Mouse (Mus musculus): ENCODE measurements around the gene Mansc4.

Gene Mansc4

DNA sequence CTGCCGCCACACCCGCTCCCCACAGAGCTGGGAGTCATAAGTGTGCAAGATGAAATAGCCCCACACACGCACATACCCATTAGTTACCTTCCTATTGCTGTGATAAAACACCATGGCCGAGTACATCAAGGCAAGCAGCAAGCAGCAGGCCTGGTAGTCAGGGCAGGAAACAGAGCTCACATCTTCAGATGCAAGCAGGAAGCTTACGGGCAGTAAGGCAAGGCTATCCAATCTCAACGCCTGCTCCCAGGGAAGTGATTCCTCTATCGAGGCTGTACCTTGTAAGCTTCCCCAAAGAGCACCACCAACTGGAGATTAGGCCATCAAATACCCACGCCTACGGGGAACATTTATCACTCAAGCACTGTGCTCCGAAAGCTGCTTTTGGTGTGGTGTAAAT, 6.9 kb downstream of the Mansc4 start:
- no peak for DNase-seq (ENCODE audit: low spot score in 2 of 2)

DNA sequence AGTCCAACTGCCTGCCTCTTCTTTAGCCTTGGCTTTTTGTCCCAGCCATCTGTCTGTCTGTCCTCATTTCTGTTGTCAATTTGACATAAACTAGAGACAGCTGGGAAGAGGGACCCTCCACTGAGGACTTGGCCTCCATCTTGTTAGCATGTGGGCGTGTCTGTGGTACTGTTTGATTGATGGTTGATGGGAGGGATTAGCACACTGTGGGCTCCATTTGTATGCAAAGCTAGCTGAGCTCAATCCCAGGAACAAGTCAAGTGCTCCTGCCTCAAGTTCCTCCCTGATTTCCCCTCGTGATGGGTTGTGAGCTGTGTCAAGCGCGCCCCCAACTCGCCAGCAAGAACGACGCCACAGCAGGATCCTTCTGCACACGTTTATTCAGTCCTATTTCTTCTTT, 10.0 kb downstream of the Mansc4 start:
- no peak for DNase-seq (ENCODE audit: low spot score in 2 of 2)

- no peak for DNase-seq (ENCODE audit: low spot score in 2 of 2)
These were observed 10.9 kb downstream of the Mansc4 start for GRCm38 (mm10) chr6:147075808-147076387.

- DNase-seq (ENCODE audit: low spot score in 2 of 2): no peak
These were observed 21.9 kb downstream of the Mansc4 start for GRCm38 (mm10) chr6:147064944-147065261.

- DNase-seq (ENCODE audit: low spot score in 2 of 2): no peak
These were observed 22.4 kb downstream of the Mansc4 start for GRCm38 (mm10) chr6:147064226-147064943.

DNA sequence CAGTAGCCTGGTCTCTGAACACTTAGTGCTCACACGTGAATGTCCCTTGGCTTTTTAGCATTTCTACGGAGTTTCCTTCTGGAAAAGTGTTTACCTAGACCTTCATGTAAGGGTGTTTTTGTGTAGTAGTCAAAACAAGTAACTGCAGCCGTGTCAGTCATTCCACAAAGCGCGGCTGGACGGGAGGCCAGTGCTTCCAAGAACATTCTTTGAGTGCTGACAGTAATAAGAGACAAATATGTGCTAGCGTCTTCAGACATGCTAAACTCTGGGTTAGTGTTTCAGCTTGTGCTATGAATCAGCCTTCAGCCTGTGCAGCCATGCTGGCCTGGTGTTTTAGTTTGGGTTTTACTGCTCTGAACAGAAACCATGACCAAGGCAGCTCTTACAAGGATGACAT, 24.1 kb downstream of the Mansc4 start:
- DNase-seq (ENCODE audit: low spot score in 2 of 2): no peak

DNA sequence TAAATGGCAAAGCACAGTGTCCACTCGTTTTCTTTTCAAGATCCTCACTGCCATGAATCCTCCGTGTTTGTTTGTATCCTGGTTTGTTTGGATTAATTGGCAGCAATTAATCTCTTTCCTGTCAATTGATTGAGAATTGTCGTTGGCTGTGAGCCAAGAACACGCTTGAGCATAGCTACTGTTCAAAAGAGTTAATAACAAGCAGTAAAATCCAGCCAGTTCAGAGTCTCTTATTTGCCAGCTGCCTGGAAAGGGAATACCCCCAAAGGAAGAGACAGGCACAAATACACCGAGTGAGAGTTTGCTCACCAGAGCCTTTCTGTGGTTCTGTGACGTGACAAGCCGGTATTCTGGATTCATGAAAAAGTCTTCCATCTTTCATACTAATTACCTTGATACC, 24.8 kb downstream of the Mansc4 start:
- no peak for DNase-seq (ENCODE audit: low spot score in 2 of 2)

- no peak for DNase-seq (ENCODE audit: low spot score in 2 of 2)
These were observed 25.2 kb downstream of the Mansc4 start for GRCm38 (mm10) chr6:147061630-147062029.

- no peak for DNase-seq (ENCODE audit: low spot score in 2 of 2)
These were observed 27.5 kb downstream of the Mansc4 start for GRCm38 (mm10) chr6:147059326-147059725.

- no peak for DNase-seq (ENCODE audit: low spot score in 2 of 2)
These were observed 31.4 kb downstream of the Mansc4 start for GRCm38 (mm10) chr6:147055374-147055977.

DNA sequence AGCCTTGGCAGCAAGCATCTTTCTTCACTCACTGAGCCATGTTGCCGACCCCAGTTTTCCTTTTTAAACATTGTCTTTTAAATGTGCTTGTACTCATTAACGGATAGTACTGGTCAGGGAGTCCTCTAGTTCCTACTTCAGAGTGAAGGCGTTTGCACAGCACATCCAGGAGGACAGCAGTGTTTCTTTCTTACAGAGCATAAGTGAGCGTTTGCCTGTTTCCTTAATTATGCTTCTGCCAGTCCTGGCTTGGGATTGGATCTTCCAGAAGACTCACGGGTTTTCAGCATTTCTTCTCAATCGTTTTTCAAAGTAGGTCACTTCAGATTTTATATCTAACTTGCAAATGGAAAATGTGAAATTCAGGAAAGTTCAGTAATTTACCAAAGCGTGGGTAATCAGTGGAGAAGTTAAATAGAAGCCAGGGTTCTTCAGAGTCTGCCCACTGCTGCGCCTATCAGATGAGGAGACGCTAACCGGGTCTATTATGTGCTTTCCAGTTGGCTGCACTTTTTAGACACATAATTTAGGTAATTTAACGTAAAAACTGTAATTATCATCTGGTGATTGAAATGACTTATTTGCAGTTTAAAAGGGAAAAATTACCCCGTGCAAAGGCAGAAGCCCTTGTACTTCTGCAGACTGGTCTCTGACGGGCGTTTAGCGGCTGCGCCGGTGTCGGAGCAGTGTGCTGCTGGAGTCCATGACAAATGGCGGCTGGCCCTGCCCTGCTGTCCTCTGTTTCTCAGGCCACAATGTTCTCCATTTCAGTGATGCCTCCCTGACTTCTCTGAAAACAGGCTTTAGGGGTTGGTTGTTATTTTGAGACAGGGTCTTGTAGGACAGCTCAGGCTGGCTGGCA, 32.8 kb downstream of the Mansc4 start:
- DNase-seq (ENCODE audit: low spot score in 2 of 2): no peak

DNA sequence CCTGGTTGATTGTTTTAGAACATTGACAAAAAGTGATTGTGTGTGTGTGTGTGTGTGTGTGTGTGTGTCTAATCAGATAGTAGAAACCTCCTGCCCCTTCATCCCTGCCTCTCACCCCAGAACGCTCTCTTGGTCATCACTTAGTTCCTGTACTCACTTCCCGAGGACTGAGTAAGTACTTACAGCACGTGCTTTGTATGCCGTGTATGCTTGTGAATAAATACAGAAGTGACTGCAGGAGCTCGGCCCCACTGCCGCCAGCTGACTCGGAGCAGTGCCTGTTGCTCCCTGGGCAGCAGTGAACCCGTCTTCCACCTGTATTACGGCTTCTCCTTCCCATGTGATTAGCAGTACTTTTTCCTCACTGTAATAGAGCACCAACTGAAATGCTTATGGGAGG, 34.4 kb downstream of the Mansc4 start:
- DNase-seq (ENCODE audit: low spot score in 2 of 2): no peak

DNA sequence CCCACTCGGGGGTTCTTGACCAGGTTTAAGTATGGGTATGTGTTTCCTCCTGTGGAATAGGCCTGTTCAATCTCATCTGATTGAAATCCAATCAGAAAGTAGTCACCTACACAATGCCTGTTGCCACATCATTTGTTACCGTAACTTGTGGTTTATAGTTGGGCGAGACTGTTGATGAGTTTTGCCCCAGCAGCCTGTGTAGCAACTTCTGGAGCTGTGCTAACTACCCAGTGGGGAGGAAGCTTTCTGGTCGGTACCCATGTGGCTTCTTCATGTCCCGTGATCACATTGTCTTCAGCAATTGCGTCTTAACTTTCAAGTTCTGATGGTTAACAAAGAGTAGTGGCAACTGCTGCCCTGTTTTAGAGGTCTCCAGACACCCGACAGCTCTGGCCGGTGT, 35.2 kb downstream of the Mansc4 start:
- no peak for DNase-seq (ENCODE audit: low spot score in 2 of 2)

DNA sequence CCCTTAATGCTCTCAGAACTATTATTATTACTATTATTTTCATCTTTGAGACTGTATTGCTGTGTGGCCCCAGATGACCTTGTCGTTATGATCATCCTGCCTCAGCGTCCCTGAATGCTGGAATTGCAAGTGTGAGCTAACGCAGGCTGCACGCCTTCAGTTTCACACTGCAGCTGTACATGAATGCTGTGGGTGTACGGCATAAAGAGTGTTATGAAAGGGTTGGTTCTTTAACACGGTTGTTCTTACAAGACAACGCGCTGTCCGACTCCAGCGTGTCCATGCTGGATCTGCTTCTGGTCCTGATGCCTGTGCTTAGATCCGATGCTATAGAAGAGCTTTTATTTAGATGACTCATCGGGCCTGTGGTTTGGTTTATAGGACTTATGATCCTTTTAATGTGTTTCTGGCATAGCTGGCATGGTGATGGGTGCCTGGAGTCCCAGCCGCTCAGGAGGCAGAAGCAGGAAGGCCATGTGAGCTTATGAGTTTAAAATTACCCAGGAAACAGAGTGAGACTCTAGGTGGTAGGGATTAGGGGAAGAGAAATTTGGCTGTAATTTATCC, 37.5 kb downstream of the Mansc4 start:
- no peak for DNase-seq (ENCODE audit: low spot score in 2 of 2)

GRCm38 (mm10) chr6:147043633-147044032, 43.2 kb downstream of the Mansc4 start:
- no peak for DNase-seq (ENCODE audit: low spot score in 2 of 2)

DNA sequence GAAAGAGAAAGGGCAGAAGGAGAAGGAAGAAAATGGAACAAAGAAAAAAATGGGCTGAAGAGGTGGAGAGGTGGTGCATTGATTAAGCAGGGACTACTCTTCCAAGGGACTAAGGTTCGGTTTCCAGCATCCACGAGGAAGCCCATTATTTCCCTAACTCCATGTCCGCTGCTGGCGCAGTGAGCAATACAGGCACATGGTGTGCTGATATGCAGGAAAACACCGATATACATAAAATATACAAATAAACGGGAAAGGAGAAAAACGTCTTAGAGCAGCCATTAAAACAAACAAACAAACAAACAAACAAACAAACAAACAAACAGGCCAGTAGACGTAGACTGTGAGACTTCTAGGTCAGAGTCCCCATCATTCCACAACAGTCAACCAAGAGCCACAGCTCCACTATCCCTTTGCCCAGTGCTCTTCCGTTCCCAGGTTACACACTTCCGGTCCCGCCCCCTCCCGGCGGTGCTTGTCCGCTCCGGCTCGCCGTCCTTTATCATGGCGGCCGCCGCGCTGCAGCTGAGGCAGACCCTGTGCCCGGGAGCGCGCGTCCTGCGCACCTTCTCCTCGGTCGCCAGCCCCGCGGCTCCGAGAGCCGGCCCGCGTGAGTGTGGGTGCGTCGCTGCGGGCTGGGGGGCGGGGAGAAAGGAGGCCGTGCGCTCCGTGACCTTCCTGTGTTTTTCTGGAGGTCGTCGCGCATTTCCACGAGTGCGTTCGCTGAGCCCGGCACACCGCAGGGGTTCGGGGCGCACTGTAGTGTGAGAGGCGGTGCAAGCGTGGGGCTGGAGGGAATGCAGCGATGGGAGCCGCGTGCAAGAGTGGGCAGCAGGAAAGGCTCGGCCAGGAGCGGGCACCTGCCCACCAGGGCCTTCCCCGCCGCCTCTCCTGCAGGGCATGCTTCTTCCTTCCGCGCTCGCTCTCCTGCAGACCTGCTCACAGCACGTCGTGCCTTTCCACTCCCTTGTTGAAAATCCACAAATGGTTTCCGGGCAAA, 44.2 kb downstream of the Mansc4 start, which contains the start of gene Mrps35:
Gene Mrps35, plus strand, starts transcription at position 474 of the 1,000 bp plus-strand sequence.
- DNase-seq (ENCODE audit: low spot score in 2 of 2): peak; percentile 86 to 88

- no peak for DNase-seq (ENCODE audit: low spot score in 2 of 2)
These were observed 54.4 kb downstream of the Mansc4 start, which contains the start of gene Rep15 for GRCm38 (mm10) chr6:147032303-147032925. Rep15 (plus strand) TSS chr6:147032584.

DNA sequence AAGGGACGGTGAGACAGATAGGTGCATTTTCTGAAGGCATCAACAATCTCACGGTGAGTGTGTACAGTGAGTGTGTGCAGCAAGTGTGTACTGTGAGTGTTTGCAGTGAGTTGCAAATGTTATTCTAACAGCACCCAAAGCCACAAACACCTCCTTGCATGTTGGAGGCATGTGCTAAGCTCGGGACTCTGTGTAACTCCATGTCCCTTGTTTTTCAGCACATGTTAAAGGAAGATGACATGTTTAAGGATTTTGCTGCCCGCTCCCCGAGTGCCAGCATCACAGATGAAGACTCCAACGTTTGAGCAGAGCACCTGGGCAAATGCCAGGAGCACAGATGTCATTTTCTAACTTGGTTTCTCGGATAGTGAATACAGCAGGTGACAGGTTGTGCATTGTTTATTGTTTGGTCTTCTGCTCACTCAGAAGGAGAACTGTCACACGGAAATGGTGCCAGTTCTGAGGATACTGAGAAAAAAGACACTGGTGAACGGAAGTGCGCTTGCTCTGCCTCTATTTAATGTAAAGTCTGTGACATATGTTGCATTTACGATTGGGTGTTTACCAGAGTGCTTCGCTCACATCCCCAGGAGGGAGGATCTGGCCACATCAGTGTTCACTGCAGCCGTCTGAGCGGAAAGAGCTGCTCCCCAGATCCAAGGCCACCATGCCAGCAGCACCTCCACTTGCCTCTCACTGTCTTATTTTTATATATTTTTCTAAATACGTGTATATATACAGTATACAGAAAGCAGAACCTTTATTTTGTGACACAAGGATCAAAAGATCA, 56.5 kb downstream of the Mansc4 start:
- DNase-seq (ENCODE audit: low spot score in 2 of 2): no peak

DNA sequence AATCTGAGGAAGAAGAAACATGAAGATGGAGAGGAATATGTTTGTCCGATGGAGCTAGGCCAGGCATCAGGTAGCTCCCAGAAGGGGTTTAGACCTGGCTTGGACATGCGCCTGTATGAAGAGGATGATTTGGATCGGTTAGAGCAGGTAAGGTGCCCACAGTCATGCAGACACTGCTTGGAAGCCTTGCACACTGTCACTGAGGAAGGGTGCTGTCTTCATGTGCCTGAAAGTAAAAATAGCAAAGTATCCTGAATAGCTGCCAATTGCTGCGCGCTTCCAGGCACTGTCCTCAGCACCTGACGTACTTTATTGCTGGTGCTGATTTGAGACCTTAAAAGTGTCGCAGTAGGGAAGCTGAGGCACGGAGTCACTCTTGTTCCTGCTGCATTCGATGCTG, 57.2 kb downstream of the Mansc4 start:
- no peak for DNase-seq (ENCODE audit: low spot score in 2 of 2)
